27 mouse cellular contexts compared by ENCODE assay signal in the genomic region with DNA sequence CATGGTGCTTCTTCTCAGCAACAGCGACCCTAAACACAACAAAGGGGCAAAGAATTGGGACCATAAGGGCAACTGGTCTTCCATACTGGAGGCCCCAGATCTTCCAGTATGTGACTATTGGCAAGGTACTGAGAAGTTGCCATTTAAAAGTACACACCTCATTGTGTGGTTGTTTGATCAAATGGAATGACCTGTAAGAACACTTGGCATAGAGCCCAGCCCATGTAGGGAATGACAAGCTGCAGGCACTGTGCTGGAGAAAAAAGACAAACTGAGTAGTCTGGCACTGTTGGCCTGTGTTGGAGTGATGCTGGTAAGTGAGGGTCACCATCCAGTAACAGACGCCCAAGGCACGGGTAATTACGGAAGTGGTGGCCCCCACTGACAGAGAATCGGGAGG.
DNase-seq lines count a peak whose midpoint lies in the region; ATAC-seq and TF ChIP-seq lines count a peak whose summit lies in the region.
"Had no signal": no experiment of that assay in that cellular context is flagged by ENCODE, and none has a peak within 500 bp of the region (broad histone marks: within the 10 kb centered on the region; RNA-seq: fewer than 3 reads in every experiment).

No protein-coding gene starts in this region.

- TF ChIP-seq POLR2A in liver, adult 2 months (IDR thresholded peaks at IDR 0.05; ENCODE audit: extremely low read depth, insufficient read depth, low read length) = no peak

- no peak overlapping the region for H3K9ac ChIP-seq in liver, adult 2 months (ENCODE audit: low read depth, low read length)
- H3K9ac ChIP-seq in liver, embryonic 12.5 days = no peak overlapping the region
- H3K9ac ChIP-seq in midbrain, postnatal 0 days (replicated peaks; ENCODE audit: low read length, poor library complexity, severe bottlenecking) = no peak overlapping the region
- H3K9ac ChIP-seq: forebrain, embryonic 13.5 days; hindbrain, embryonic 13.5 days; limb, embryonic 12.5 days; liver, embryonic 13.5 days; midbrain, embryonic 15.5 days had no signal

- no peaks in the 10 kb centered on the region for H3K9me3 ChIP-seq in liver, embryonic 12.5 days (replicated peaks)
- H3K9me3 ChIP-seq in midbrain, postnatal 0 days (ENCODE audit: low read length) = no peaks in the 10 kb centered on the region
- no peaks in the 10 kb centered on the region for H3K9me3 ChIP-seq in midbrain, embryonic 10.5 days (replicated peaks)
- H3K9me3 ChIP-seq: forebrain, embryonic 13.5 days; hindbrain, embryonic 13.5 days; limb, embryonic 12.5 days; liver, embryonic 13.5 days; midbrain, embryonic 15.5 days had no signal

- no peak for ATAC-seq in liver, embryonic 12.5 days
- ATAC-seq in midbrain, postnatal 0 days (ENCODE audit: low FRiP score) = no peak
- ATAC-seq: forebrain, embryonic 13.5 days; intestine, embryonic 16.5 days; midbrain, embryonic 15.5 days had no signal

- H3K4me1 ChIP-seq in liver, adult 2 months (ENCODE audit: control insufficient read depth, insufficient read depth, low read length) = no peaks in the 10 kb centered on the region; the same call in 1 of the 2 replicates
- H3K4me1 ChIP-seq in liver, embryonic 12.5 days = no peaks in the 10 kb centered on the region
- no peaks in the 10 kb centered on the region for H3K4me1 ChIP-seq in midbrain, postnatal 0 days (ENCODE audit: insufficient read depth, low read length)
- peaks cover 10% of the 10 kb centered on the region for H3K4me1 ChIP-seq in midbrain, embryonic 10.5 days
- H3K4me1 ChIP-seq: limb, embryonic 12.5 days; liver, embryonic 13.5 days; megakaryocyte, embryonic 14.5 days; midbrain, embryonic 15.5 days had no signal

- peak; percentile 12 for DNase-seq in cerebellum, adult 9-10 months
- DNase-seq in cerebellum, adult 8-10 months = no peak
- peak; percentile 64 for DNase-seq in heart, adult 11 months
- DNase-seq in heart, postnatal 25 days (ENCODE audit: low spot score) = no peak
- DNase-seq in liver, adult 2 months (ENCODE audit: extremely low read depth, low read depth, low spot score) = peak; percentile 78
- DNase-seq in midbrain, postnatal 0 days (ENCODE audit: low spot score) = peak; percentile 31
- no peak for DNase-seq in midbrain, embryonic 10.5 days (ENCODE audit: low spot score)
- DNase-seq: adrenal gland, postnatal 14 days; gastrocnemius, postnatal 25 days; heart, adult 18-20 months; heart, postnatal 4 days; liver, embryonic 13.5 days; lung, adult 2 months; right cerebral cortex, postnatal 25 days; thymus, adult 18-20 months; thymus, postnatal 25 days had no signal

- no peak for TF ChIP-seq CTCF in liver, adult 2 months (IDR thresholded peaks at IDR 0.05; ENCODE audit: low read depth, low read length)
- TF ChIP-seq CTCF in midbrain, postnatal 0 days (IDR thresholded peaks at IDR 0.05) = no peak

- no peak overlapping the region for H3K4me3 ChIP-seq in liver, adult 2 months (ENCODE audit: insufficient read depth, low read depth, low read length)
- no peak overlapping the region for H3K4me3 ChIP-seq in liver, embryonic 12.5 days
- H3K4me3 ChIP-seq in midbrain, postnatal 0 days (ENCODE audit: low read depth, low read length) = no peak overlapping the region
- no peak overlapping the region for H3K4me3 ChIP-seq in midbrain, embryonic 10.5 days
- H3K4me3 ChIP-seq: forebrain, embryonic 13.5 days; hindbrain, embryonic 13.5 days; left cerebral cortex, adult 2 months; limb, embryonic 12.5 days; liver, embryonic 13.5 days; megakaryocyte, embryonic 14.5 days; midbrain, embryonic 15.5 days had no signal

- no peaks in the 10 kb centered on the region for H3K79me2 ChIP-seq in liver, adult 2 months (ENCODE audit: control insufficient read depth, insufficient read depth, low read length)

- 65% methylated on average over 5 of the region's 5 CpGs for WGBS in liver, adult 2 months
- WGBS in liver, embryonic 12.5 days (ENCODE audit: insufficient replicate concordance) = 64% methylated on average over 5 of the region's 5 CpGs
- 87% methylated on average over 5 of the region's 5 CpGs for WGBS in midbrain, postnatal 0 days
- WGBS in midbrain, embryonic 10.5 days = 86% methylated on average over 5 of the region's 5 CpGs

- no peaks in the 10 kb centered on the region for H3K27me3 ChIP-seq in liver, adult 2 months (ENCODE audit: control insufficient read depth, insufficient read depth, low read length)
- H3K27me3 ChIP-seq in liver, embryonic 12.5 days (replicated peaks) = no peaks in the 10 kb centered on the region
- H3K27me3 ChIP-seq in midbrain, postnatal 0 days (ENCODE audit: insufficient read depth, low read length) = no peaks in the 10 kb centered on the region
- H3K27me3 ChIP-seq in midbrain, embryonic 10.5 days (ENCODE audit: low read depth, poor library complexity, severe bottlenecking) = no peaks in the 10 kb centered on the region
- H3K27me3 ChIP-seq: CH12.LX; liver, embryonic 13.5 days; midbrain, embryonic 15.5 days had no signal

- intact Hi-C loops in heart, postnatal 25 days (cut with DNase I) = no loop called here

- no peaks in the 10 kb centered on the region for H3K36me3 ChIP-seq in liver, adult 2 months (ENCODE audit: control insufficient read depth, insufficient read depth, low read length)
- H3K36me3 ChIP-seq in liver, embryonic 12.5 days = no peaks in the 10 kb centered on the region
- H3K36me3 ChIP-seq in midbrain, postnatal 0 days (ENCODE audit: insufficient read depth, low read length) = no peaks in the 10 kb centered on the region
- no peaks in the 10 kb centered on the region for H3K36me3 ChIP-seq in midbrain, embryonic 10.5 days
- H3K36me3 ChIP-seq: hindbrain, embryonic 13.5 days; limb, embryonic 12.5 days; liver, embryonic 13.5 days; midbrain, embryonic 15.5 days had no signal

- no peak overlapping the region for H3K4me2 ChIP-seq in liver, embryonic 12.5 days
- H3K4me2 ChIP-seq in midbrain, postnatal 0 days (ENCODE audit: low read depth, low read length, poor library complexity, severe bottlenecking) = no peak overlapping the region
- H3K4me2 ChIP-seq: forebrain, embryonic 13.5 days; heart, embryonic 11.5 days; hindbrain, embryonic 13.5 days; limb, embryonic 12.5 days; liver, embryonic 13.5 days; midbrain, embryonic 15.5 days had no signal

- no peak overlapping the region for H3K27ac ChIP-seq in liver, adult 2 months (replicated peaks; ENCODE audit: insufficient read depth, low read depth, low read length)
- H3K27ac ChIP-seq in liver, embryonic 12.5 days = no peak overlapping the region
- H3K27ac ChIP-seq in midbrain, postnatal 0 days (ENCODE audit: low read depth, low read length) = no peak overlapping the region
- no peak overlapping the region for H3K27ac ChIP-seq in midbrain, embryonic 10.5 days (replicated peaks)
- H3K27ac ChIP-seq: forebrain, embryonic 13.5 days; hindbrain, embryonic 13.5 days; kidney, postnatal 0 days; left cerebral cortex, adult 2 months; limb, embryonic 12.5 days; liver, embryonic 13.5 days; midbrain, embryonic 15.5 days had no signal

Comparison
In these comparisons a context has a peak if more than half of its experiments do, and no peak if none do; other contexts are left out.
1. DNase-seq: peak in cerebellum, adult 9-10 months (single experiment), heart, adult 11 months (single experiment), liver, adult 2 months (single experiment) and midbrain, postnatal 0 days (single experiment); none in cerebellum, adult 8-10 months (single experiment), heart, postnatal 25 days (single experiment) and midbrain, embryonic 10.5 days (single experiment).